Mouse (Mus musculus) embryonic fibroblast, embryonic 13.5 days (primary cell): ENCODE data around the gene BC004004.
"Not testable (repeated sequence)": the region's sequence is repeated elsewhere in the genome, so short reads cannot be mapped to it uniquely, and the experiment has no call there.

Source experiments
- CTCF ChIP-seq: IDR thresholded peaks from 2 replicates; pipeline ENCODE4 v1.5.1; 2011; ENCODE audit warnings: mild to moderate bottlenecking, control low read depth, low read length, moderate library complexity, borderline replicate concordance; ENCODE audit not compliant: insufficient read depth
- POLR2A ChIP-seq: IDR thresholded peaks from 2 replicates; pipeline ENCODE4 v1.6.1; 2011; ENCODE audit warnings: low read depth, mild to moderate bottlenecking, control low read depth, low read length, moderate library complexity

DNA sequence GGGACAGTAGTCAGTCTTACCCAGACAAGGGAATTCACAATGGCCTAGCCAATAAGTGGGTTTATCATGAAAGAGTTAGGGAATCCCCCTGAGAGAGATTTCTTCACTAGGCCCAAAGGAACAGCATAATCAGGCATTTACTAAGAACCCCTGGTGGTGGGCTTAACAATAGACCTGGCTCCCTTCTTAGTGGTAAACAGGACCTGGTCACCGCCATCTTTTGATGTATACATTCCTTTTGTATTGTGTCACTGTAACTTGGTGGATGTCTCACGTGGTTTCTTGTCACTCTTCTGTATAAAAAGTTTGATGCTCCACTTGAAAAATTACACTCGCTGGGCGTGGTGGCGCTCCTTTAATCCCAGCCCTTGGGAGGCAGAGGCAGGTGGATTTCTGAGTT is 82.5 kb downstream of the BC004004 start:
- not testable (repeated sequence) for TF ChIP-seq CTCF, POLR2A
